In genomic region chr5:46007446-46007845, GRCm38 (mm10) we compare ENCODE assay signal across 25 mouse cellular contexts.
DNase-seq lines count a peak whose midpoint lies in the region; ATAC-seq and TF ChIP-seq lines count a peak whose summit lies in the region.
"Had no signal": no experiment of that assay in that cellular context is flagged by ENCODE, and none has a peak within 500 bp of the region (broad histone marks: within the 10 kb centered on the region; RNA-seq: fewer than 3 reads in every experiment).

No protein-coding gene starts in this region.

- no peaks in the 10 kb centered on the region for H3K36me3 ChIP-seq in lung, embryonic 14.5 days (ENCODE audit: insufficient read depth)
- H3K36me3 ChIP-seq: embryonic facial prominence, embryonic 10.5 days; embryonic facial prominence, embryonic 12.5 days; forebrain, embryonic 15.5 days; G1E had no signal

- no peak for ATAC-seq in lung, embryonic 14.5 days (ENCODE audit: insufficient read depth)
- ATAC-seq: activated CD4-positive, CD25-positive, alpha-beta regulatory T cell, adult 4 months; CD4-positive, CD25-positive, alpha-beta regulatory T cell, adult 4 months; forebrain, embryonic 13.5 days; forebrain, embryonic 15.5 days; Patski had no signal

- no peak overlapping the region for H3K9ac ChIP-seq in lung, embryonic 14.5 days
- H3K9ac ChIP-seq: embryonic facial prominence, embryonic 12.5 days; forebrain, embryonic 13.5 days; forebrain, embryonic 15.5 days had no signal

- 76% methylated on average over 9 of the region's 9 CpGs for WGBS in lung, embryonic 14.5 days
- 74% methylated on average over 9 of the region's 9 CpGs for WGBS in lung, adult 2 months

- no peaks in the 10 kb centered on the region for H3K27me3 ChIP-seq in lung, embryonic 14.5 days (ENCODE audit: insufficient read depth, low read length)
- H3K27me3 ChIP-seq: CH12.LX; embryonic facial prominence, embryonic 12.5 days; forebrain, embryonic 13.5 days; forebrain, embryonic 15.5 days had no signal

- TF ChIP-seq POLR2A in lung, adult 2 months (IDR thresholded peaks at IDR 0.05; ENCODE audit: borderline replicate concordance, extremely low read depth, low read depth, low read length), result no peak

- DNase-seq in lung, embryonic 14.5 days, result peak; percentile 15
- DNase-seq in lung, adult 2 months, result no peak
- peak; percentile 4 for DNase-seq in lung, postnatal 14 days
- DNase-seq in lung, postnatal 25 days (ENCODE audit: low spot score), result no peak
- peak; percentile 51 for DNase-seq in 416B (ENCODE audit: low read depth)
- DNase-seq in retina, postnatal 7 days (ENCODE audit: low read depth, low spot score), result peak; percentile 59
- no peak for DNase-seq in testis, postnatal 10 days (ENCODE audit: low spot score)
- DNase-seq: adrenal gland, adult 8-10 months; adrenal gland, postnatal 14 days; adrenal gland, postnatal 36 days; B cell, adult 2 months; cerebellum, adult 11-12 months; cerebellum, adult 2 months; cerebellum, adult 9-10 months; cerebellum, postnatal 10 days; cerebellum, postnatal 25 days had no signal

- H3K4me2 ChIP-seq in lung, embryonic 14.5 days, result no peak overlapping the region
- H3K4me2 ChIP-seq: embryonic facial prominence, embryonic 12.5 days; forebrain, embryonic 13.5 days; forebrain, embryonic 15.5 days had no signal

- H3K27ac ChIP-seq in lung, embryonic 14.5 days (ENCODE audit: low read depth), result no peak overlapping the region
- H3K27ac ChIP-seq: embryonic facial prominence, embryonic 10.5 days; embryonic facial prominence, embryonic 12.5 days; forebrain, embryonic 13.5 days; forebrain, embryonic 15.5 days had no signal

- H3K4me3 ChIP-seq in lung, embryonic 14.5 days (ENCODE audit: low read depth, low read length), result no peak overlapping the region
- no peak overlapping the region for H3K4me3 ChIP-seq in lung, adult 2 months (replicated peaks; ENCODE audit: extremely low read depth, low read depth, low read length)
- H3K4me3 ChIP-seq: embryonic facial prominence, embryonic 10.5 days; embryonic facial prominence, embryonic 12.5 days; forebrain, embryonic 13.5 days; forebrain, embryonic 15.5 days had no signal

- no peak for TF ChIP-seq CTCF in lung, embryonic 14.5 days (IDR thresholded peaks at IDR 0.05; ENCODE audit: low read depth)
- TF ChIP-seq CTCF in lung, adult 2 months (IDR thresholded peaks at IDR 0.05; ENCODE audit: insufficient read depth, low read length), result no peak

- no peaks in the 10 kb centered on the region for H3K4me1 ChIP-seq in lung, embryonic 14.5 days (ENCODE audit: insufficient read depth)
- H3K4me1 ChIP-seq in lung, adult 2 months (ENCODE audit: control insufficient read depth, insufficient read depth, low read length), result no peaks in the 10 kb centered on the region
- H3K4me1 ChIP-seq: embryonic facial prominence, embryonic 10.5 days; embryonic facial prominence, embryonic 12.5 days; forebrain, embryonic 15.5 days had no signal

- no peaks in the 10 kb centered on the region for H3K9me3 ChIP-seq in lung, embryonic 14.5 days (ENCODE audit: low read depth, low read length)
- H3K9me3 ChIP-seq: embryonic facial prominence, embryonic 10.5 days; embryonic facial prominence, embryonic 12.5 days; forebrain, embryonic 13.5 days; forebrain, embryonic 15.5 days; G1E had no signal

Comparison
In these comparisons a context has a peak if more than half of its experiments do, and no peak if none do; other contexts are left out.
1. DNase-seq: peak in lung, embryonic 14.5 days (single experiment), lung, postnatal 14 days (single experiment), 416B (single experiment) and retina, postnatal 7 days (single experiment); none in lung, adult 2 months (single experiment), lung, postnatal 25 days (single experiment) and testis, postnatal 10 days (single experiment).